Mouse (Mus musculus) brown adipose tissue, adult 24 weeks (tissue): ENCODE measurements around the gene Adamts12. TPM values are rescaled to one million over a fixed set of nuclear protein-coding genes. Genes with fewer than 3 reads are reported as not detected.

Source experiments
- H3K27ac ChIP-seq: fragments of 200-500 bp; replicated peaks from 2 replicates; pipeline ENCODE4 v1.5.1; 2012; ENCODE audit warnings: low read depth, mild to moderate bottlenecking, low read length
- H3K4me1 ChIP-seq: fragments of 200-500 bp; 2 replicates; pipeline ENCODE4 v1.6.1; 2012; ENCODE audit warnings: low read length, mixed read lengths; ENCODE audit not compliant: control insufficient read depth, insufficient read depth, insufficient read length
- H3K4me3 ChIP-seq: fragments of 200-500 bp; 2 replicates; pipeline ENCODE4 v1.5.1; 2012; ENCODE audit warnings: low read depth, mild to moderate bottlenecking, low read length, moderate library complexity; ENCODE audit not compliant: insufficient read depth
- polyA plus RNA-seq: library from polyadenylated mRNA; stranded (reverse); fragments of >200 nt; gene quantifications from 2 replicates; pipeline ENCODE4 v1.2.4, GENCODE M21; 2012; ENCODE audit not compliant: missing spikeins, insufficient read depth, insufficient read length

Adamts12 gene
- polyA plus RNA-seq, result 1.6 and 2.3 TPM in 2 replicates

DNA sequence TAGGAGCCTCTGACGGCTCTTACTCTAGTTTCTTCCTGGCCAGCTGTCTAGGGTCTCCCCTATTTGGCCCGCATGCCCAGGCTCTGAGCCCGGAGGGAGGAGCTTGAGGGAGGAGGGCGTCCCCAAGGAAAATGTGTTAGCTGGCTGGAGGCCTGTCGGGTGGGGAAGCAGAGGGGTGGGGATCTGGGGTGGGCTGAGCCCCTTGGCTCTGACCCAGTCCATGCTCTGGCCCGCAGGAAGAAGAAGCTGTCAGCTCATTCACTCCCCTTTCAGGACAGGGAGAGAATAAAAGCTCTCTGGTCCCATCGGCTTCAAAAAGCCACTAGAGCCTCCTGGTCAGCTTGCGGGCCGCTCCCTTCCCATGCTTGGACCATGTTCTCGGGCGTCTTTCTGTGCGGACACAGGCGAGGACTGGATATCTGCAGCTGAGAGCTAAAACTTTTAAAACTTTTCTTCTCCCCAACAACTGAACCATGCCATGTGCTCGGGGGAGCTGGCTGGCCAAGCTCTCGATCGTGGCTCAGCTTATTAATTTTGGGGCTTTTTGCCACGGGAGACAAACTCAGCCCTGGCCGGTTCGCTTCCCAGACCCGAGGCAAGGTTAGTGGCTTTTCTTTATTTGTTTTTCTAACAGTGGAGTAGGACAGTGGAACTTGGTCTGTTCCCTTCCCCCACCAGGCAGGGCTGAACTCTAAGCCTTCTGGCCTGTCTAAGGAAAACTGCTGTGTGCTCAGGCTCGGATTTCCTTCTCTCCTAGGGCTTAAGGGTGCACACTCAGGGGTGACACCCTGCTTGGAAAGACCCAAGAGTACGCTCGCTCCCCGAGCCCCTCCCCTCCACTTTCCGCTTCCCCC, at the start of gene Adamts12:
Adamts12 (plus strand) TSS at position 233 of the 854 bp plus-strand sequence.
- Histone ChIP-seq H3K27ac (peak within 1 kb of the TSS; percentile 55), H3K4me3 (peak within 1 kb of the TSS; percentile 60), H3K4me1 (peaks cover 6% of the 10 kb centered on the region; the same call in 1 of the 2 replicates)

DNA sequence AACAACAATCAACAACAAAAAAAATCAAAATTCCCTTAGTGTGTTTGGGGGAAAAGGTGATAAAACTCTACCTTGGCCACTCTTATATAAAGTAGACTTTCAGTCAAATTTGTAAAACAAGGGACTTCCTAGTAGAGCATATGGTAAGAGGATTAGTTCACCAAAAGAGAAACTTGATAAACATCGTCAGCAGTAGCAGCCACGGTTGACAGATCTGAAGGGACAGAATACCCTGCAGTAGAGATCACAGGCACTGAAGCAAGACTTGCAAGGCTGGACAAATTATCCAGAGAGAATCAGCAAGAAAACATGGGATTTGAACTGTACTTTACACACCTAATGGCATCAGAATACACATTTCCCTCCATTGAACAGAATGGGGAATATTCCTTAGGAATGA, 49.7 kb upstream of the Adamts12 start:
- Histone ChIP-seq H3K4me3 (no peak overlapping the region), H3K4me1 (no peaks in the 10 kb centered on the region), H3K27ac (no peak overlapping the region)

DNA sequence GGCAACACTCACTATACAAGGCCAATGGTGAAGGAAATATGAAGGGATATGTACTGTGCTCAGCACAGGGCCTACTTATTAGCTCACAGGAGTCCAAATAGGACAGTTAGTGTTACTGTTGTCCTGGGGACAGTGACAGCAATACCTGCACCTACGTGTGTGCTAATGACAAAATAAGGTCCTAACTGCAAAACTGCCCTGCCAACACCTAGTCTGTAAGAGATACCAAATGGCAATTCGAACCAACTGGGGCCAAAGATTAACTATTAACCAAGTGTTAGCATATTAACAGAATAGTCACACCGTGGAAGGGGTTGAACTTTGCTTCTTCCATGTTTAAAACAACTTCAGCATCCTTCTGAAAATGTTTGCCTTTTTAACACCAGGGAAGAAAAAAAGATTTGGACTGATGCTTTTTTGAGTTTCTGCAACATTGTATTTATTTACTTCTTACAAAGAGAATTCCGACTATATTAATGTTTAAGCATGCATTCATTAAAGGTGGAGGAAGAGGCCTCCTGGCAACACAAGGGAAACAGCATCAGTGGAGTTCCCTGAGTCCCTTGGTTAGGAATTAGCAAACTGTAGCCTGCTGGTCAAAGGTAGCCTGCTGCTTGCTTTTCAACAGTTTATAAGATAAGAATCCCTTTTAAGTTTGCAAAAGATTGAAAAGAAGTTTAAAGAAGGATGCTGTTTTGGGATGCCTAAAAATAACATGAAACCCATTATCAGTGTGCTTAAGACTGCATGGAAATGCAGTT, 37.6 kb upstream of the Adamts12 start:
- Histone ChIP-seq H3K4me3 (no peak overlapping the region), H3K4me1 (no peaks in the 10 kb centered on the region), H3K27ac (no peak overlapping the region)

DNA sequence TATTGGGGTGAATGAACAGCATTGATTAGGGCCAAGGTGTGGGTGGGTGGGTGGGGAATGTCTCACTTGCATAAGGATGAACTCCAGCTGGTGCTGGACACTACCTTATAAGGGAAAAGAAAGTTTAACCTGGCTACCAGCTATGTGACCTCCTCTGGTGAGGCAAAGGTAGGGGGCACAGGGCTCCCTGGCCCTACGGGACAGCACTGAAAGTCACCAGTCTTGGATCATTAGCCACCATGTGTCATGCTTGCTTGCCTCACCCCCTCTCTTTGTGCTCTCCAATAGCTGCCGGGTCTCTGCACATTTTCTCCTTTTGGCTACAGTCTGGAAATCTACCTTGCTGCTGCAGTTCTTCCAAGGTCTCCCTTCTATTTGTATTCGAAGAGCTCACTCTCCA, 34.4 kb upstream of the Adamts12 start:
- Histone ChIP-seq H3K4me1 (no peaks in the 10 kb centered on the region), H3K27ac (no peak overlapping the region), H3K4me3 (no peak overlapping the region)

DNA sequence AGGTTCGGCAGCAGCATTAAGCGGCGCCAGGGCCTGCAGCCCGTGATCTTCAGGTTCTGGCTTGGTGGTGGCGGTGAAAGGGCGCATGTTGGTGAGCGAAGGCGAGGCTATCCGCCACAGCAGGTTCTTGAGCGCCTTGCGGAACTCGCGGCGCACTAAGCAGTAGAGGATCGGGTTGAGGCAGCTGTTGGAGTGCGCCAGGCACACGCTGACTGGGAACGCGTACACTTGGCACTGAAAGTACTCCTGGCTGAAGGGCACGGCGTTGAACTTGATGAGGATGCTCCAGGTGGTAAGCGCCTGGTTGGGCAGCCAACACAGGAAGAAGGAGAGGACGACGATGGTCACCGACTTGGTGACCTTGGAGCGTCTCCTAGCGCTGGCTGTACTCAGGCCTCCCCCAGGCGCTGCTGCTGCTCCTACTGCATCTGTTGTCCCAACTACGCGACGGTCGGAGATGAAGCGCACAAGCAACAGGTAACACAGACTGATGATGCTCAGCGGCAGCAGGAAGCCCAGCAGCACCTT, 28.6 kb upstream of the Adamts12 start:
- no peak overlapping the region for H3K27ac ChIP-seq
- H3K4me1 ChIP-seq, result no peaks in the 10 kb centered on the region
- H3K4me3 ChIP-seq, result 0 out of 2 replicates have a peak overlapping the region, but pooled peaks have one; percentile 22

DNA sequence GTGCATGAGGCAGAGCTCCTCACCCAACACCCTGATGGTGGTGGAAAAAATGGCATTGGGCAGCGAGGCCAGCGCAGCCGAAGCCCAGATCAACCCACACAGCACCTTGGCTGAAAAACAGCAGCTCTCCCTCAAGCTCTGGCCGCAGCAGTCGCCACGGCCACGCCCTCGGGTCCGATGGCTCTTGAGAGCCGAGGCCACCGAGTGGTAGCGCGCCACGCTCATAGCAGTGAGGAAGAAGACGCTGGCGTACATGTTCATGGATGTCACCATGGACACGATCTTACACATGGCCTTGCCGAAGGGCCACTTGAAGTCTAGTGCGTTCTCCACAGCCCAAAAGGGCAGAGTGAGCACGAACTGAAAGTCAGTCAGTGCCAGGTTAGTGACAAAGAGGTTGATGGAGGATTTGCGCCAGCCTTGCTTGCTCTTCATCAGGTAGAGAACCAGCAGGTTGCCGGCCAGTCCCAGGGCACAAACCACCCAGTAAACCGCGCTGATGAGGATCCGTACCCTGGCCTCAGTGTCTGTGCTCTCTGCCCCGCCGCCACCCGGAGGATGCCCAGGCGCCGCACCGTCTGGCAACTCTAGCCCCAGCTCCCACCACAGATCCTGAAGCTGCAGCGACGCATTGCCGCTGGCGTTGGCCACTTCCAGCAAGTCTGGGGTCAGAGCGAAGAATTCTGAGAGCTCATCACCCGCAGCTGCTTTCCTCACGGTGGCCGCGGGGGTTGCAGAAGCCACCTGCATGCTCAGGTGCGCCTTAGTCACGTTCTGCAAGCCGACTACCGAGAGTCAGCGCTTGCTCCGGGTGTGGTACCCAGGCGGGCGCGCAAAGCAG, 27.8 kb upstream of the Adamts12 start:
- Histone ChIP-seq H3K4me3 (peak overlapping the region; percentile 22), H3K4me1 (no peaks in the 10 kb centered on the region), H3K27ac (no peak overlapping the region)

DNA sequence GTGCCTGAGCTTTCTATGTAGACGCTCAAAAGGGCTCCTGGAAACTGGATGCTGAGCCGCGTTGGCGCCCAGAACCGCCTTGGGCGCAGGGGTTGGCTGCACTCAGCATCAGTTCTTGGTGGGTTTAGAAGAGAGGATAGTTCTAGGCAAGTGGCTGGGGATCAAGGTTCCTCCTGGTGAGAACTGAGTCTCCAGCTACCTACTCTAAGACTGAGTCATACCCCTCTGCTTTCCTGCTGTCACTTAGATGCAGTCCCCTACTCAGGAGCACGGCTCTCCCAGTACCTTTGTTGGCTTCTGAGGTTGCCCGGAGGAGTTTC, 27.3 kb upstream of the Adamts12 start:
- no peak overlapping the region for H3K4me3 ChIP-seq
- H3K27ac ChIP-seq, result no peak overlapping the region
- no peaks in the 10 kb centered on the region for H3K4me1 ChIP-seq

DNA sequence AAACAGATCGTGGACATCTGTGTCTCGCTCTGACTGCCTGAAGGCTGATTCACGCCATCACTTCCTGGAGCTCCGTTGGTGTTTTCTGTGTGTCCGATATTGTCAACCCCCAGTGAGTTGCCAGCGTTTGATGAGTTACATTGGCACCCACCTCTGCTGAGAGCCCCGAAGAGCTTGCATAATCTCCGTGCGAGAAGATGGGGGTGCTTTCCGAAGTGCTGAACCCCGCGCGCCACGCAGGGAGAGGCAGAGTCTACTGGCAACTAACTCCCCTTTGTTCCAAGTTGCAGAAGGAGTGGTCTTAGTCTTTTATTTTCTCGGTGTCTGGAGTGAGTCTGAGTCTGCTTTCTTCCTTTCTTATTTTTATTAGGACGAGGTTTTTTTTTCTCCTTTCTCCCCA, 26.9 kb upstream of the Adamts12 start, which contains the start of gene Rxfp3:
Rxfp3 (minus strand) TSS at position 281 of the 400 bp plus-strand sequence.
- H3K27ac ChIP-seq, result no peak within 1 kb of the TSS
- H3K4me3 ChIP-seq, result peak within 1 kb of the TSS; percentile 22
- H3K4me1 ChIP-seq, result no peaks in the 10 kb centered on the region

DNA sequence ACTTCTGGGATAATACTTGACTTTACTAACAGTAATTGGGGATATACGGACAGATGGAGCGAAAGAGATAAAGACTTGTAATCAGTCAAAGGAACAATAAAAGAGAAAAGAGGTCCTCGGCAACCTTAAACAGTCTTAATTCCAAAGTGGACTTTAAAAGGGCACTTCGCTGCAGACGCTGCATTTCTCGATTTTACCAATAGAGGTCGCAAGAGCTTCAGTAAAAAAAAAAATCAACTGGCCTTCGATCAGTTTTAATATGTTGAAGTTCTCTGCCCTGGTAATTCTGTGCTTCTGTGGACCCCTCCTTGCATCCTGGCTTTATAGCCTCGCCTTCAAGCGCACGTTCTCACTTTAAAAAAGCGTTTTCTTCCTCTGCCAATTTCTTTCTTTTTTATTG, 26.1 kb upstream of the Adamts12 start:
- Histone ChIP-seq H3K4me1 (no peaks in the 10 kb centered on the region), H3K4me3 (no peak overlapping the region), H3K27ac (no peak overlapping the region)

DNA sequence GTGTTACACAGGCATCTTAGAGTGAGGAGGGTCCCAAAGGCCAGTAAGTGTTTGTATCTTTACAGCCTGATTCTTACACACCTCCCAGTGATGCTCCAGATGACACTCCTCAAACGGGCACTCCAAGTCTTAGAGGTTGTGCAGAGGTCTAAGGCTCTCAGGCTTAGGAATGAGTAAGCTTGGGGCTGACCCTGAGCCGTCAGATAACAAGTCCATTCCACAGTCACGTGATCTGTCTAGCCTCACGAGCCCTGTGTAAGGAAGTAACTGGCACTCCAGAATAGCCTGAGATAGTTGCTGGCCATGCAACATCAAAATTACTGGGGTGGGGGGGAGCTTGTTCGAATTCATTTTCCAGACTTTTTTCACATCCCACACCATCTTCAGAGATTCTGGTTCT, 24.5 kb upstream of the Adamts12 start:
- no peak overlapping the region for H3K4me3 ChIP-seq
- H3K27ac ChIP-seq, result no peak overlapping the region
- H3K4me1 ChIP-seq, result no peaks in the 10 kb centered on the region

DNA sequence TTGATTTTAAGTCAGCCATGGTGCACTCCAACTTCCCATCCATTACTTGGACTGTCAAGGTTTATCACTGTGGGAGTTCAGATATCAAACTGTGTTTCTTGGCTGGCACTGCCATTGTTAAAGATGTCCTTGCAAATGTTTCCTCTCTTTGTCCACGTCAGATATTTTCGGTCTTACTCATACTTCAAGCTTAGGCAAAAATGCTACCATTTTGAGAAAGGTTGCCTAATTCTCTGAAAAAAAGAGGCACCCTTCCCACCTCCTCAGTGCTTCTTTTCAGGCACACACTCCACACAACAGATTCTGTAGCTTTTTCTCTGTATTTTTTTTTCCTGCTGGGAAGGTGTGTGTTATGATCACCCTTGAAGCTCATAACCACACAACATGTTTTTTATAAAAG, 23.4 kb upstream of the Adamts12 start:
- Histone ChIP-seq H3K27ac (no peak overlapping the region), H3K4me3 (no peak overlapping the region), H3K4me1 (no peaks in the 10 kb centered on the region)

DNA sequence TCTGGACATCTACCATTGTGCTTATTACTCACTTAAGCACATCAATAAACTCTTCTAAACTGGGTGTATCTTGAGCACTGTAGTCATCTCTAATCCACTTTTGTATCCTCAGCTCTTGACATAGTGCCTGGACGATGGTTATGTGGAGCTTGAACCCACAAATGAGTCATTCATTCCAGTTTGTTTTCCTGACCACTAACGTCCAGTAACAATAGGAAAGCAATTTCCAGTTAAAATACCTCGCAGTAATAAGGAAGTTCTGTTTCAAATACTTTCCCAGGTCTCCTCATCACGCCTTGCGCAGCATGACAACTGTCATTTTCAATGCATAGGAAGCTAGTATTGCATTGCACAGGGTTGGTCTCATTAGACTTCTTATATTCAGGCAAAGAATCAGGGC, 21.8 kb upstream of the Adamts12 start:
- Histone ChIP-seq H3K4me3 (no peak overlapping the region), H3K4me1 (no peaks in the 10 kb centered on the region), H3K27ac (no peak overlapping the region)

DNA sequence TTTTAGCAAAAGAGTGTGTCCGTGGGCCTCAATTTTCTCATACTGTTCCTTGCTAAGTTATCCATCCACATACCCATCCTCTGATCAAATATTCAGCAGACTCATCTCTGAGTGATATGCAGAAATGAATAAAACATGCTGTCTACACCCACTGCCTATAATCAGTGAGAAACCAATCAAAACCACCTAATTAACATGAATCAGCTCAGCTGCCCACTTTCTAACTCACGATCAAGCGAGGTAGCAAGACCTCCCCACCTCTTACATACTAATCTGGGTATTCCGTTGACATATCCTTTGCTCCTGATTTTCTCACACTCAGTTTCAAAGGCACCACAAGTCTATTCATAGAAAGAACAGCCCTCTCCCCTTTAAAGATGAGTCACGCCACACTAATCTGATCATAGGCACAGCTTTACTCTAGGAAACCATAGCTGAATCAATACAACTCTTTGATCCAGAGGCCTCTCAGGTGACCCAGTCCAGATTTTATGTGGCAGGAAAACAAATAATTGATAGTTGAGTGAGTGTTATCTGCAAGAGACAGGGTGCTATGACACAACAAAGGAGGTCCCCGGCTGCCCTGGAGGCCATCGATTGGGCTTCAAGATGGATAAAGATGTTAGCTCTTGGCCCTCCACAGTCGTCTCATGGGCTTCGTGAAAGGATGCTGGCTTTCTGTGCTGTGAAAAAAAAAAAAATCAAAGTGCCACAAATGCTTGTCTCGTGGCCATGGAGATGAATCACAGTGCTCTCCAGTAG, 10.7 kb upstream of the Adamts12 start:
- Histone ChIP-seq H3K4me3 (no peak overlapping the region), H3K4me1 (no peaks in the 10 kb centered on the region), H3K27ac (no peak overlapping the region)

DNA sequence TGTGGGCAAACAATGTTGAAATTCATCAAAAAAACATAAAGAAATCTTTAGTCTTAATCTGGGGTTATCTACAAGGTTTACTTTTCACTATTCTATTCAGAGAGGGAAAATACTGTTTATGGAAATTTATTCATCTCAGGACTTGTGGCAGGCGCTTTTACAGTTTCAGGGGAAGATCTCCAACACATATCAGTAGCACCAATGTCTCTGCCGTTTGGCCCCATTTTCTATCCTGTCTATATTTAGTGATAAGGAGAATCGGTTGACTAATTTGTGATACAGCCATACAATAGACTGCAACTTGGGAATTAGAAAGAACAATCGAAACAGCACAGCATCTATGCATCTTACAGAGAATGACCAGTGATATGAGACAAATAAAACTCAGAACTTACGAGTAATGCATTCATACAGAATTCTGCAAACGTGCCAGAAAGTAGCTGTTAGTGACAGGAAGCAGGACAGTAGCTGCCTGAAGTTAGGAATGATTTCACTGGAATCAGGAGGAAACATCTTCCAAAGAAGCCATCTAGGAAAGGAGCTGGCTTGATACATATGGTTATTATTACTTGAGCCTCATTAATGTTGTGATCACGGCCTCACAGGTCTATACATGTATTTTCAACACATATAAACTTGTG, 10.0 kb upstream of the Adamts12 start:
- Histone ChIP-seq H3K4me3 (no peak overlapping the region), H3K27ac (no peak overlapping the region), H3K4me1 (no peaks in the 10 kb centered on the region)
